Mouse (Mus musculus) layer of hippocampus, postnatal 14 days (tissue): ENCODE results near the gene Fzd7. TPM values are rescaled to one million over a fixed set of nuclear protein-coding genes. Genes with fewer than 3 reads are reported as not detected.

ENCODE experiments used
- DNase-seq, 2 experiments: peaks; one replicate each; pipeline ENCODE4 v3.0.0; 2021 to 2022; ENCODE audit warnings: low spot score in 2 of 2, mixed read lengths in 1 of 2
- total RNA-seq, 2 experiments: library from RNA; stranded (reverse); gene quantifications; 2 replicates each; pipeline ENCODE4 v1.2.3; 2021

Fzd7 gene
- total RNA-seq, 2 experiments from 2014 or later: 4.7 to 7.0 TPM

- no peak for DNase-seq
Measured at GRCm38 (mm10) chr1:59470766-59471165, 11.5 kb upstream of the Fzd7 start.

GRCm38 (mm10) chr1:59472368-59473180 is 9.7 kb upstream of the Fzd7 start:
- no peak for DNase-seq

GRCm38 (mm10) chr1:59473181-59473555 is 9.1 kb upstream of the Fzd7 start:
- no peak for DNase-seq

- DNase-seq: no peak
Measured at GRCm38 (mm10) chr1:59475618-59476017, 6.6 kb upstream of the Fzd7 start.

DNA sequence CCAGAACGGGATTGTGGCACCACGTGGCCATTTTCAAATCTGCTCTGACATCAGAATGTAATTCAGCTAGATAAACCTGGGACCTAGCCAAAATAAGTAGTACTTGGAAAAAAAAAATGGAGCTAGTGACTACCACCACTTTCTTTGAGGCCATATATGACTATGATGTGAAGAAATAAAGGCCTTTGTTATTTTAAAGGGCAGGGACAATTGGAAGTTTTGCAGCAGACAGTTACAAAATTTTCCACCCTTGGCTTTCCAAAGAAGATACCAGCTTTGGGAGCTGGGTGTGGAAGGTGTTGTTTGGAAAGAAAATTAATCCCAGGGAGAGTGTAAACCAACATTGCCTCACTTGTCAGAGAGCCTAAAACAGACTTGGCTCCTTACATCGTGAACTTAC is 3.3 kb upstream of the Fzd7 start:
- no peak for DNase-seq

GRCm38 (mm10) chr1:59480821-59481455 is 1.3 kb upstream of the Fzd7 start:
- no peak for DNase-seq

- DNase-seq: peak; percentile 85 to 93
Measured at GRCm38 (mm10) chr1:59481456-59482291, 550 bp upstream of the Fzd7 start.

GRCm38 (mm10) chr1:59482696-59483520 is 684 bp downstream of the Fzd7 start:
- DNase-seq: no peak

- peak; percentile 62 to 73 for DNase-seq
Measured at GRCm38 (mm10) chr1:59483521-59484245, 1.5 kb downstream of the Fzd7 start.

DNA sequence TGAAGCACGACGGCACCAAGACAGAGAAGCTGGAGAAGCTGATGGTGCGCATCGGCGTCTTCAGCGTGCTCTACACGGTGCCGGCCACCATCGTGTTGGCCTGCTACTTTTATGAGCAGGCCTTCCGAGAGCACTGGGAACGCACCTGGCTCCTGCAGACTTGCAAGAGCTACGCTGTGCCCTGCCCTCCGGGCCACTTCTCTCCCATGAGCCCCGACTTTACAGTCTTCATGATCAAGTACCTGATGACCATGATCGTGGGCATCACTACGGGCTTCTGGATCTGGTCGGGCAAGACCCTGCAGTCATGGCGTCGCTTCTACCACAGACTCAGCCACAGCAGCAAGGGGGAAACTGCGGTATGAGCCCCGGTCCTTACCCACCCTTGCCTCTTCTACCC is 2.1 kb downstream of the Fzd7 start:
- DNase-seq: no peak

GRCm38 (mm10) chr1:59484791-59485785 is 2.9 kb downstream of the Fzd7 start:
- DNase-seq: peak in 1 of 2 experiments; percentile 10

DNA sequence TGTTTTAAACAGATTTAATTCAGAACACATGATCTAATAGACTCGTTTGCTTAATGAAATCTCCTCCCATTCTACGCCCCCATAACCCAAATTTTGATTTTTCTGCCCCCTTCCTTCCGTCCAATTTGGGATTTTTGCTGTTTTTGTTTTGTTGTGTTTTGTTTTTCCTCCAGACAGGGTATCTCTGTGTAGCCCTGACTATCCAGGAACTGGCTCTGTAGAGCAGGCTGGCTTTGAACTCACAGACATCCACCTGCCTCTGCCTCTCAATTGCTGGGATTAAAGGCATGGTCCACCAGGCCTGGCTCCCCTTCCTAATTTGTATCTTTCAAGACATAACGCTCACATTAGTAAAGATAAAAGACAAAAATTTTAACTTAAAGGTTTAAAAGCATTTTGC is 3.6 kb downstream of the Fzd7 start:
- DNase-seq: no peak

DNA sequence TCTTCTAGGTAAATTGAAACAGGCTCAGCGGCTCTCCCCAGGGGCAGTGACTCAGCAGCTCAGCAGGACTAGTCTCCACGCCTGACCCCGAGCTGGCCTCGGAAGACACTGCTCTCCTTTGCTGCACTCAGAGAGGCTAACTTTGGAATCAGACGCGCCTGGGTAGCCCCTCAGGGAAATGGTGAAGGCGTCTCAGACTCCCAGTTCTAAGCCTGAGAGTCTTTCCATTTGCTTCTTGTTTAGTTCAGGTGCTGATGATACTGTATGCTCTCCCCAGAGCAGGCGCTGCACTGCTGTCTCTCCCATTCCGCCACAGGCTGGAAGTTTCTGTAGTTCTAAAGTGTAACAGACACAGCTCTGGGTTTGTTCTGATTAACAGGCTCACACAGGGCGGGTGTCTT is 5.4 kb downstream of the Fzd7 start:
- no peak for DNase-seq

DNA sequence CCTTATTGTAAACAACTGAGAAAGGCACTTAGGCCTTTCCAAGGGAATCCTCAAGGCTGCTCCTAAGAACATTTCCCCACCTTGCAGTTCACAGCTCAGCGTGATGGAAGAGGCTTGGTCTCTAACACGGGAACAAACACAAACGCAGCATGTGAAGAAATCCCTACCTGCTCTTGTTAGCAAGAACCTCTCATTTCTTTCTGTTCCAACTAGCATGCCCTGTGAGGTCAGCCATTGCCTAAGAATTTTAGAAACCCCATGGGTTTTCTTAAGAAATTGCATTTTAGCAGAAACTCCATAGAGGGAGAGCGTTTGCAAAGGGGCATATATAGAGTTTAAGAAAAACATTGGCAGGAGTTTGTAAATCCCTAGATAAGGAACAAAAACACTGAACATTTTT is 6.3 kb downstream of the Fzd7 start:
- DNase-seq: no peak

DNA sequence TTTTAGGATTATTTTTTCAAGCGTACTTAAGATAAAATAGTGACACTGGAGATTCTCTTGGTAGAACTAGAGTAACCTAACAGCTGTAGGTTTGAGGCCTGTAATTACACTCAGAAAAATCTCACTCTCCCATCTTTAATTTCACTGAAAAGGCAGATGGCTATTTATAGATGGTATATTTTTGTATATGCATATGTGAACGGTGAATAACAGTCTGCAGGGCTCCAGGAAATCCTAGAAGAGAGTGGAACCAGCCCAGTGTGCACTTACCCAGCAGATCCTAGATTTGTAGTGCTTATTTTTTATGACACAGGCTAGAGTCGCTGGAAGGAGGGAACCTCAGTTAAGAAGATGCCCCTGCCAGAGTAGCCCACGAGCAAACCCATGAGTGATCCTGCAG is 6.8 kb downstream of the Fzd7 start:
- DNase-seq: no peak

GRCm38 (mm10) chr1:59491517-59491916 is 9.3 kb downstream of the Fzd7 start:
- DNase-seq: no peak

GRCm38 (mm10) chr1:59492432-59492831 is 10.2 kb downstream of the Fzd7 start:
- DNase-seq: no peak

GRCm38 (mm10) chr1:59495970-59496369 is 13.7 kb downstream of the Fzd7 start:
- no peak for DNase-seq
